Mouse (Mus musculus) thymus, postnatal 10 days (tissue): ENCODE data around the gene Olfr1052.
"Not testable (repeated sequence)": the region's sequence is repeated elsewhere in the genome, so short reads cannot be mapped to it uniquely, and the experiment has no call there.

ENCODE experiments used
- DNase-seq, 2 experiments: peaks; one replicate each; pipeline ENCODE4 v3.0.0; 2021; ENCODE audit warnings: low spot score in 2 of 2

Gene Olfr1052

GRCm38 (mm10) chr2:86292155-86292554 is at the start of gene Olfr1052:
TSS of gene Olfr1052 (plus strand) at chr2:86292455.
- DNase-seq, result no peak

GRCm38 (mm10) chr2:86258228-86258627 is 34.0 kb upstream of the Olfr1052 start, which contains the start of gene Olfr1049:
TSS of gene Olfr1049 (minus strand) at chr2:86258328.
- DNase-seq, result not testable (repeated sequence)

GRCm38 (mm10) chr2:86278988-86279387 is 13.3 kb upstream of the Olfr1052 start, which contains the start of gene Olfr1051:
TSS of gene Olfr1051 (minus strand) at chr2:86279088.
- not testable (repeated sequence) for DNase-seq

GRCm38 (mm10) chr2:86315184-86315583 is 22.9 kb downstream of the Olfr1052 start, which contains the start of gene Olfr1053:
TSS of gene Olfr1053 (minus strand) at chr2:86315284.
- DNase-seq, result no peak

- DNase-seq, result no peak
Measured at GRCm38 (mm10) chr2:86335333-86335732, 43.1 kb downstream of the Olfr1052 start, which contains the start of gene Olfr1054. TSS of gene Olfr1054 (minus strand) at chr2:86335433.
